Mouse (Mus musculus): ENCODE results near the gene Timm29. TPM values are rescaled to one million over a fixed set of nuclear protein-coding genes. Genes with fewer than 3 reads are reported as not detected.

Timm29 gene
- polyA plus RNA-seq, 2 experiments: 35.5 to 39.8 TPM

DNA sequence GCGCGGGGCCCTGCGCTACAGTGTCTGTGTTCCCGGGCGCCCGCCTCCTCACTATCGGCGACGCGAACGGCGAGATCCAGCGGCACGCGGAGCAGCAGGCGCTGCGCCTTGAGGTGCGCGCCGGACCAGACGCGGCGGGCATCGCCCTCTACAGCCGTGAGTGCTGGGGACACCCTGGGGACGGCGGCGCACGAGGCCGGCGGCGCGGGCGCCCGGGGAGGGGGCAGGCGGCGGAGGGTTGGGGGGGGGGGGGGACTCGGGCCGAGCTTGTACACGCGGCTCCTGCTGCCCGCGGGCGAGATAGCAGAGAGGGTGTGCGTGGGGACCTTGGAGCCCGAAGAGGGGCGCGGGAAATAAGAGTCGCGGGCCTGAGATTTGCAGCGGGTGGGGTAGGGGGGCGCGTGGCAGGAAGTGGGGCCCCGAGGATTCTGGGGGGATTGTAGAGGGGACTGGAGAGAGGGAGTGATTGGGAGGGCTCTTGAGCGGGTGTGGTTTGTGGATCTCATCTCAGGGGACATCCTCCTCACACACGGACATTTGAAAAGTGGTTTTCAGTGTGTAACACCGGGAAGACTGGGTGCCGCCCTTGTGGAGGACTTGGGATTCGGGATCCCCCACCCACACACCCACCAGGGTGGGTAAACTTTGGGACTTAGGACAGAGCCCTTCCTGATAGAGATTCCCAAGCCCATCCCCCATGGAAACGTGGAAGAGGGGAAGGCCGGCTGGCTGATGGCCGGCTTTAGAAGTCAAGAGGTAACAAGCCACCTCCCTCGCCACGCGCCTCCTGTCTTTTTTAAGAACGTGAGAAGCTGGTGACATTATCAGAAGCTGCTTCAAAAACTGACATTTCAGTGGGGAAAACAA, 45.2 kb upstream of the Timm29 start:
- Histone ChIP-seq H3K27ac (replicated peaks; ENCODE audit: low read depth, low read length) (peak overlapping the region; percentile 99), H3K4me2 (replicated peaks; ENCODE audit: low read depth, low read length, severe bottlenecking) (peak overlapping the region; percentile 69), H3K9me3 (ENCODE audit: control insufficient read depth, low read length) (no peaks in the 10 kb centered on the region), H3K4me1 (ENCODE audit: control insufficient read depth, insufficient read depth, low read length) (peaks cover 21% of the 10 kb centered on the region), H3K27me3 (ENCODE audit: control insufficient read depth, insufficient read depth, low read length) (no peaks in the 10 kb centered on the region), H3K9ac (ENCODE audit: low read depth, low read length, severe bottlenecking) (peak overlapping the region; percentile 99), H3K36me3 (ENCODE audit: control insufficient read depth, insufficient read depth, low read length) (peaks cover 20% of the 10 kb centered on the region), H3K4me3 (replicated peaks; ENCODE audit: low read length) (peak overlapping the region; percentile 88)
- DNase-seq (ENCODE audit: low spot score): peak; percentile 63
- no peak; the same call in 1 of the 2 replicates for ATAC-seq (ENCODE audit: low FRiP score, low read depth)
- no peak for TF ChIP-seq POLR2A (IDR thresholded peaks at IDR 0.05; ENCODE audit: borderline replicate concordance, extremely low read depth, insufficient read depth, insufficient read length)
- 1% methylated on average over 23 of the region's 66 CpGs for WGBS

DNA sequence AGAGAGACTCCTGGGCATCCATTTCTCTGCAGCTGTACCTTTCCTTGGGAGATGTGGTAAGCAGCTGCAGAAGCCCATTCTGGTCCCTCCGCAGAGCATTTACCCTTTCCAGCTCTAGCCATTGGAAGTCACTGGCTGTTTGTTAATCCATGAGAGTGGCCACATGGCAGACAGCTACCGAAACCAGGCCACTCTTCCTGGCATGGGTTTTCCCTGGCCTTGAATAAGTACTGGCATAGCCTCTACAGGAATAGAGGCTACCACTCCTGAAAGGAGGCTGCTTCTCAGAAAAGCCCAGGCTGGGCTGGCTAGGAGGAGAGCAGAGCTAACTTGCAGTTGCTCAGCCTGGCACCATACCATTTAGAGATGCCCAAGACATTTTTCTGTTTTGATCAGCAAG, 41.5 kb upstream of the Timm29 start:
- peaks cover 12% of the 10 kb centered on the region for H3K4me1 ChIP-seq (ENCODE audit: control insufficient read depth, insufficient read depth, low read length)
- DNase-seq (ENCODE audit: low spot score) (no peak), ATAC-seq (ENCODE audit: low FRiP score, low read depth) (no peak)
- H3K9ac ChIP-seq (ENCODE audit: low read depth, low read length, severe bottlenecking): no peak overlapping the region
- H3K27me3 ChIP-seq (ENCODE audit: control insufficient read depth, insufficient read depth, low read length): no peaks in the 10 kb centered on the region
- no peak overlapping the region for H3K4me3 ChIP-seq (replicated peaks; ENCODE audit: low read length)
- no peak overlapping the region for H3K4me2 ChIP-seq (replicated peaks; ENCODE audit: low read depth, low read length, severe bottlenecking)
- no peaks in the 10 kb centered on the region for H3K9me3 ChIP-seq (ENCODE audit: control insufficient read depth, low read length)
- no peak for TF ChIP-seq POLR2A (IDR thresholded peaks at IDR 0.05; ENCODE audit: borderline replicate concordance, extremely low read depth, insufficient read depth, insufficient read length)
- WGBS: 96% methylated on average over 2 of the region's 2 CpGs
- H3K27ac ChIP-seq (replicated peaks; ENCODE audit: low read depth, low read length): no peak overlapping the region
- H3K36me3 ChIP-seq (ENCODE audit: control insufficient read depth, insufficient read depth, low read length): peaks cover 32% of the 10 kb centered on the region

DNA sequence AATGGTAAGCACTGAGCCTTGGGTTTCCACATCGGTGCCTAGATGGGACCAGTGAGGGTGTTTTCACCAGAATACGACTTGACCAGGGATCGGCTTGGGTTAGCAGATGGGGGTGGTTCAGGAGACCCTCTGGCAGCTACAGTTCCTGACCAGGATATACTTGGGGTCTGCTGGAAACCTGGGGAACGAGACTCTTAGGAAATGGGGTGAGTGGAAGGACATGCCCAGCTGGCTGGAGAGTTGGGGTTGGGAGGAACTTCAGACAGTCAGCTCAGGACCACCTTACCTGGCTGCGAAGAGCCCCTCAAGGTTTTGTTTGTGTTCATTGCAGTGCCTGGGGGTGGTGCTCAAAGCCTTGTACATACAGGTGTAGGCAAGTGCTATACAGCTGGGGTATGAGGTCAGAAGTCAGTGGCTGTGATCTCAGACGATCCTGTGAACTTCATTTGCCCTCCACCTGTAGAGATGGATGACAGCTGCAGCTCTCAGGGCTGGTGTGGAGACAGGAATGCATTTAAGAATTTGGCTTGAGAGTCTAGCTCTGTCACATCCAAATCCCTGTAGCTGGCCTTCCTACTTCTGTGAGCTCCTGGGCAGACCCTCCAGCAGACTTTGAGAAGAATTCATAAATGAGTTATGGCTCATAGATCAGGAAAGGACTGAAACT, 38.8 kb upstream of the Timm29 start:
- H3K27ac ChIP-seq (replicated peaks; ENCODE audit: low read depth, low read length): no peak overlapping the region
- H3K36me3 ChIP-seq (ENCODE audit: control insufficient read depth, insufficient read depth, low read length): peaks cover 44% of the 10 kb centered on the region
- DNase-seq (ENCODE audit: low spot score): no peak
- no peak for TF ChIP-seq POLR2A (IDR thresholded peaks at IDR 0.05; ENCODE audit: borderline replicate concordance, extremely low read depth, insufficient read depth, insufficient read length)
- no peak overlapping the region for H3K4me3 ChIP-seq (replicated peaks; ENCODE audit: low read length)
- no peak overlapping the region for H3K4me2 ChIP-seq (replicated peaks; ENCODE audit: low read depth, low read length, severe bottlenecking)
- 0 out of 2 replicates have a peak, but pooled peaks cover 4% of the 10 kb centered on the region for H3K4me1 ChIP-seq (ENCODE audit: control insufficient read depth, insufficient read depth, low read length)
- H3K9ac ChIP-seq (ENCODE audit: low read depth, low read length, severe bottlenecking): no peak overlapping the region
- WGBS: 79% methylated on average over 6 of the region's 6 CpGs
- H3K27me3 ChIP-seq (ENCODE audit: control insufficient read depth, insufficient read depth, low read length): no peaks in the 10 kb centered on the region
- ATAC-seq (ENCODE audit: low FRiP score, low read depth): no peak
- no peaks in the 10 kb centered on the region for H3K9me3 ChIP-seq (ENCODE audit: control insufficient read depth, low read length)

DNA sequence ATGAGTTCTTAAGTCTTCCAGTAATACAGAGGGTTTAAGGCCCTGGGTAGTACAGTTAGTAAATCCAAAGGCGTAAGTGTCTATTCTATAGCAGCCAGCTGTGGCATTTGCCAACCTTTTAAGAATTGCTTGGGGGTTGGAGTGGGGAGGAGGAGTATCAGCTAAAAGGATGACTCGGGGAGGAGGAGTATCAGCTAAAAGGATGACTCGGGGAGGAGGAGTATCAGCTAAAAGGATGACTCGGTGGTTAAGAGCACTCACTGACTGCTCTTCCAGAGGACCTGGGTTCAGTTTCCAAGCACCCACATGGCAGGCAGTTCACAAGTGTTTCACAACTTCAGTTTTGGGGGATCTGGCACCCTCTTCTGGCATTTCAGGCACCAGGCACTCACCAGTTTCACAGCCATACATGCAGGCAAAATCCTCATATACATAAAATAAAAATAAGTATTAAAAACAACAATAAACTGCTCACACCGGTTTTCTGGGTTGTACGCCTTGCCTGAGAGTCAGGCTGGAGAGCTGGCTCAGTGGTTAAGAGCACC, 37.3 kb upstream of the Timm29 start:
- ATAC-seq (ENCODE audit: low FRiP score, low read depth) (no peak), DNase-seq (ENCODE audit: low spot score) (no peak)
- no peak for TF ChIP-seq POLR2A (IDR thresholded peaks at IDR 0.05; ENCODE audit: borderline replicate concordance, extremely low read depth, insufficient read depth, insufficient read length)
- Histone ChIP-seq H3K9me3 (ENCODE audit: control insufficient read depth, low read length) (no peaks in the 10 kb centered on the region), H3K36me3 (ENCODE audit: control insufficient read depth, insufficient read depth, low read length) (peaks cover 45% of the 10 kb centered on the region), H3K9ac (ENCODE audit: low read depth, low read length, severe bottlenecking) (no peak overlapping the region), H3K27me3 (ENCODE audit: control insufficient read depth, insufficient read depth, low read length) (no peaks in the 10 kb centered on the region), H3K4me1 (ENCODE audit: control insufficient read depth, insufficient read depth, low read length) (no peaks in the 10 kb centered on the region), H3K4me2 (replicated peaks; ENCODE audit: low read depth, low read length, severe bottlenecking) (no peak overlapping the region), H3K4me3 (replicated peaks; ENCODE audit: low read length) (no peak overlapping the region), H3K27ac (replicated peaks; ENCODE audit: low read depth, low read length) (no peak overlapping the region)
- WGBS: 86% methylated on average over 6 of the region's 6 CpGs

DNA sequence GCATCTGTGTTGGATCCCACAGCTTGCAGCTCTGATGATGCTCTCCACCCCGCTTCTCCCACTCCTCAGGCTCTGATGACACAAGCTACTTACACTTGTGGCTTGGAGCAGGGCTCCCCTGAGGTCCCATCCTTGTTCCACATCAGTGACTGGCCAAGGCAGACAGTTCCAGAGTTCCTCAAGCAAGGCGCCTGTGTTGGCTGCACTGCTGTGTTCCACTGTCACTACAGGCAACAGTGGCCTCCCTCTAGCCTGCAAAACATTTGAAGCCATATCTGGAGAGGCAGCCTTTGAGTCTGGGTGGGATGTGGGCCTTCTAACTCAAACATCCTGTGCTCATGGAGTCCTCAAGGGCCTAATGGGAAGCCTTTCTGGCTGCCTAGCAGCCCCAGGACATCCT, 35.5 kb upstream of the Timm29 start:
- WGBS: 98% methylated on average over 2 of the region's 2 CpGs
- Histone ChIP-seq H3K36me3 (ENCODE audit: control insufficient read depth, insufficient read depth, low read length) (peaks cover 44% of the 10 kb centered on the region), H3K9ac (ENCODE audit: low read depth, low read length, severe bottlenecking) (no peak overlapping the region), H3K27me3 (ENCODE audit: control insufficient read depth, insufficient read depth, low read length) (no peaks in the 10 kb centered on the region), H3K9me3 (ENCODE audit: control insufficient read depth, low read length) (no peaks in the 10 kb centered on the region), H3K4me3 (replicated peaks; ENCODE audit: low read length) (no peak overlapping the region), H3K27ac (replicated peaks; ENCODE audit: low read depth, low read length) (no peak overlapping the region), H3K4me2 (replicated peaks; ENCODE audit: low read depth, low read length, severe bottlenecking) (no peak overlapping the region), H3K4me1 (ENCODE audit: control insufficient read depth, insufficient read depth, low read length) (no peaks in the 10 kb centered on the region)
- no peak for ATAC-seq (ENCODE audit: low FRiP score, low read depth)
- DNase-seq (ENCODE audit: low spot score): no peak
- no peak for TF ChIP-seq POLR2A (IDR thresholded peaks at IDR 0.05; ENCODE audit: borderline replicate concordance, extremely low read depth, insufficient read depth, insufficient read length)
